Mouse (Mus musculus) liver, embryonic 11.5 days (tissue): ENCODE results near the gene Tbc1d1. TPM values are rescaled to one million over a fixed set of nuclear protein-coding genes. Genes with fewer than 3 reads are reported as not detected.
"Not testable (repeated sequence)": the region's sequence is repeated elsewhere in the genome, so short reads cannot be mapped to it uniquely, and the experiment has no call there.

Experiments used
- ATAC-seq: fragments of 200-750 bp; cut with Nextera tagmentation; replicated peaks from 2 replicates; pipeline ENCODE4 v1.8.0; 2017; ENCODE audit warnings: moderate number of reproducible peaks, mild to moderate bottlenecking, moderate TSS enrichment, moderate library complexity; ENCODE audit not compliant: low FRiP score
- DNase-seq: peaks from one replicate; pipeline ENCODE4 v3.0.0-alpha.2; 2017; ENCODE audit warnings: low spot score
- H3K27ac ChIP-seq: fragments of 300-500 bp; sonication (generic); 2 replicates; pipeline ENCODE4 v1.5.1; 2014; ENCODE audit warnings: mild to moderate bottlenecking, low read depth, low read length, control low read depth
- H3K27me3 ChIP-seq: fragments of 300-500 bp; sonication (generic); replicated peaks from 2 replicates; pipeline ENCODE4 v1.6.1; 2014; ENCODE audit warnings: low read length, mixed read lengths; ENCODE audit not compliant: control insufficient read depth, insufficient read depth
- H3K36me3 ChIP-seq: fragments of 300-500 bp; sonication (generic); 2 replicates; pipeline ENCODE4 v1.6.1; 2014; ENCODE audit warnings: mild to moderate bottlenecking, low read length, moderate library complexity, mixed read lengths; ENCODE audit not compliant: control insufficient read depth, insufficient read depth
- H3K4me1 ChIP-seq: fragments of 300-500 bp; sonication (generic); replicated peaks from 2 replicates; pipeline ENCODE4 v1.6.1; 2014; ENCODE audit warnings: low read length, mixed read lengths; ENCODE audit not compliant: control insufficient read depth, insufficient read depth
- H3K4me2 ChIP-seq: fragments of 300-500 bp; sonication (generic); 2 replicates; pipeline ENCODE4 v1.6.1; 2014; ENCODE audit warnings: mild to moderate bottlenecking, control low read depth, moderate library complexity
- H3K4me3 ChIP-seq: fragments of 300-500 bp; sonication (generic); 2 replicates; pipeline ENCODE4 v1.5.1; 2014; ENCODE audit warnings: low read depth, low read length, control low read depth
- H3K9ac ChIP-seq: fragments of 300-500 bp; sonication (generic); 2 replicates; pipeline ENCODE4 v1.6.1; 2014; ENCODE audit warnings: low read depth, low read length, control low read depth
- H3K9me3 ChIP-seq: fragments of 300-500 bp; sonication (generic); 2 replicates; pipeline ENCODE4 v1.6.1; 2016; ENCODE audit warnings: low read length, inconsistent platforms, mixed read lengths; ENCODE audit not compliant: control insufficient read depth
- WGBS: fragments of 180-500 bp; shearing (Covaris S2); extraction: QIAGEN DNeasy Blood & Tissue Kit; methylation state at CpG from one replicate; pipeline ENCODE4 v1.1.7; 2014; 5-methylcytosine and 5-hydroxymethylcytosine counted together
- polyA plus RNA-seq: library from polyadenylated mRNA; unstranded; fragments of >200 nt; fragmentation: Nextera tagmentation; extraction: Ambion mirVana; gene quantifications from 2 replicates; pipeline ENCODE4 v1.2.1, GENCODE M21; 2014

Tbc1d1 gene
- polyA plus RNA-seq, 1 experiment from 2014 or later: 25.6 TPM

DNA sequence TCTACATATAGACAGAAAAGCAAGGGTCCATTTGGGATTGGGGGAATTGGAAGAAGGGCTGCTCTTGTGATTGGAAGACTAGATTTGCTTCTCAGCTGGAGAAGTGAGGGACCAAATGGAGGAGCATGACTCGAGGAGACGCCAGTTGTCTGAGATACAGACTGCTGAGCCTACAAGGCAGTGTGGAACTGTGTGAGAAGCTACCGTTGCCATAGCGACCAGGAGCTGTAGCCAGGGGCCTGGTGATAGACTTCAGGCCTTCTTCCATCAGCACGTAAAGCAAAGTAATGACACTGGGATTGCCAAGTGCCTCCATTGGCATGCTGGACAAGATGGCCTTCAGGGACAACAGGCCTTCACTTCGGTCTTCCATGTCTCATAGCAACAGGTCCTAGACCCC lies 195.9 kb downstream of the Tbc1d1 start:
- H3K4me1 ChIP-seq: no peaks in the 10 kb centered on the region; the same call in 1 of the 2 replicates
- H3K36me3 ChIP-seq: no peaks in the 10 kb centered on the region; the same call in 1 of the 2 replicates
- H3K4me3 ChIP-seq: no peak overlapping the region
- no peak for DNase-seq
- H3K27me3 ChIP-seq: no peaks in the 10 kb centered on the region
- ATAC-seq: no peak
- H3K27ac ChIP-seq: no peak overlapping the region
- H3K9me3 ChIP-seq: no peaks in the 10 kb centered on the region
- 81% methylated on average over 6 of the region's 6 CpGs for WGBS
- H3K9ac ChIP-seq: no peak overlapping the region
- H3K4me2 ChIP-seq: no peak overlapping the region

DNA sequence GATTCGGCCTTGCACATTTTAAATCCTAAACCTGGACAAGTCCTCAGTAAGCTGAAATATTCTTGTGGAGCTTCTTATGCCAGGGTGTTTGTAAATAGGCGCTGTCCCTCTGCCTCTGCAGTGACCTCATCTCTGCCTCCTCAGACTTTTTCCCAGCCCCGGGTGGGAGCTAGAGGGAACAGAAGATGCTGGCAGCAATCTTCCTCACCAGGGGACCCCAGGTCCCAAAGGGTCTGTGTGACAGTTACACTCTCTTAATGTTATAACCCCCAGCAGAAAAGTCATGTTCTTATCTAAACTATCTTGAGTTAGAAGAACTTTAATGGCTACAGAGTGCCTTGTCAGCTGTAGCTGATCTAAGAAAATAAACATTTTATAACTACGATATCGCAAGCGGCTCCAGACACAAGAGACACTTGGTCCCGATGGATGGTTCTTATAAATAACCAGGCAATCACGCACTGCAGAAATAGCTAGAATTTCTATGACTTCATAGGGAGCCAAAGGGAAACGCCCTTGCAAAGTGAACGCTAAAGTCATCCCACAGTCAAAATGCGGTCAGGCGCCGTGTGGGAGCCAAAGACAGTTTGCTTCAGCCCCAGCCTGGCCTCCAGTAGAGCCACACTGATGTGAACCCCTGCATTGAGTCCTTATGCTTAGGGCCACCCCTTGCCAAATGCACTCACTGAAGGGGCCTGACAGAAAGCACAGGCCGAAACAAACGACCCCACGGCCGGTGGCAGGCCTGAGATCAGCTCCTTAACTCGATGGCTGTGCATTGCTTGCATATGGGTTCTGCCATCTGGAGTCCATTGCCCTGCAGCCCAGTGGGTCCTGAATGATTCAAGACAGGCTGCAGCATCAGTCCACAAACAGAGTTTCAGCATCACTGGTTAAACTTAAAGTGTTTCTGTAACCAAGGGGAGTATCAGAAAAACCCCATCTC lies 202.8 kb downstream of the Tbc1d1 start:
- DNase-seq: no peak
- H3K4me3 ChIP-seq: no peak overlapping the region

DNA sequence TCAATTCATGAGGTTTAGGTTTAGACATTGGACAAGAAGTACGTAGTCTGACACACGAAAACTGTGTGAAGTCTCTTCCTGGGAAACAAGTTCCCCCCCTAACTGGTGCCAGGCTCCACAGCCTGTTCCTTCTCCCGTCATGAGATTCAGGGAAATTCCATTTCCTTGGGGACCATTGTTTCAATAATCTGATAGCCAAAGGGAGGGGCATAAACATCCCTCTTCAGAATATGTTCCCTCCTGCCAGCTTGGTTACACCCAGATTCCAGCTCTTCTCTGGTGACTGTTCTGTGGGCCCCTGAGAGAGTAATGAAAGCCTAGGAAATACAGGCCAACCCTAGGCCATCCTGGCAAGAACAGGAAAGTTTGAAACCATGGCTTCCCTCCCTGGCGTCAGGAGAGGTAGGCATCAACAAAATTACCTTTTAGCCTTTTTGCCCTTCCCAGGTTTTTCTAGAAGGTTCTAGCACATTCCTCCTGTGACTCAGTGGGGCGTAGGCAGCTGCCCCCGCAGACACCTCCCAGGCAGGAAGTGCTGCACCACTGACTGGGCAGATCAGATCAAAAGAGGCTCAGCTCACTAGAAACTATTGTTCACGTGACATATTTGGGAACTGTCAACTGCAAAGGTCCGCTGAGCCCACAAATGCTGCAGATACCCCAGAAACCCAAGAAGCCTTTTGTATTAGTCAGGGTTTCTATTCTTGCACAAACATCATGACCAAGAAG lies 204.2 kb downstream of the Tbc1d1 start:
- H3K27ac ChIP-seq: no peak overlapping the region
- H3K4me3 ChIP-seq: no peak overlapping the region
- H3K4me1 ChIP-seq: peaks cover 18% of the 10 kb centered on the region
- H3K27me3 ChIP-seq: no peaks in the 10 kb centered on the region
- H3K9me3 ChIP-seq: no peaks in the 10 kb centered on the region
- H3K9ac ChIP-seq: no peak overlapping the region
- no peaks in the 10 kb centered on the region for H3K36me3 ChIP-seq
- 58% methylated on average over 8 of the region's 8 CpGs for WGBS
- H3K4me2 ChIP-seq: no peak overlapping the region
- DNase-seq (no peak), ATAC-seq (peak; percentile 66)

More for the DNA sequence above, 202.8 kb downstream of the Tbc1d1 start:
- 71% methylated on average over 18 of the region's 18 CpGs for WGBS
- no peaks in the 10 kb centered on the region for H3K9me3 ChIP-seq
- H3K27ac ChIP-seq: no peak overlapping the region
- H3K36me3 ChIP-seq: no peaks in the 10 kb centered on the region
- no peak overlapping the region for H3K9ac ChIP-seq
- peaks cover 7% of the 10 kb centered on the region for H3K4me1 ChIP-seq
- no peak overlapping the region for H3K4me2 ChIP-seq
- ATAC-seq: no peak
- no peaks in the 10 kb centered on the region for H3K27me3 ChIP-seq

DNA sequence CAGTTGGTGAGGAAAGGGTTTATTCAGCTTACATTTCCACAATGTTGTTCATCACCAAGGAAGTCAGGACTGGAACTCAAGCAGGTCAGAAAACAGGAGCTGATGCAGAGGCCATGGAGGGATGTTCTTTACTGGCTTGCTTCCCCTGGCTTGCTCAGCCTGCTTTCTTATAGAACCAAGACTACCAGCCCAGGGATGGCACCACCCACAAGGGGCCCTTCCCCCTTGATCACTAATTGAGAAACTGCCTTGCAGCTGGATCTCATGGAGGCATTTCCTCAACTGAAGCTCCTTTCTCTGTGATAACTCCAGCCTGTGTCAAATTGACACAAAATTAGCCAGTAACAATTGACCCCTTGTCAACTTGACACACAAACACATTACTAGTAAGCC lies 204.8 kb downstream of the Tbc1d1 start:
- DNase-seq, H3K4me2 ChIP-seq, ATAC-seq, H3K9ac ChIP-seq, H3K4me3 ChIP-seq, H3K27ac ChIP-seq, H3K9me3 ChIP-seq, H3K36me3 ChIP-seq, H3K27me3 ChIP-seq: not testable (repeated sequence)
- peaks cover 24% of the 10 kb centered on the region for H3K4me1 ChIP-seq

DNA sequence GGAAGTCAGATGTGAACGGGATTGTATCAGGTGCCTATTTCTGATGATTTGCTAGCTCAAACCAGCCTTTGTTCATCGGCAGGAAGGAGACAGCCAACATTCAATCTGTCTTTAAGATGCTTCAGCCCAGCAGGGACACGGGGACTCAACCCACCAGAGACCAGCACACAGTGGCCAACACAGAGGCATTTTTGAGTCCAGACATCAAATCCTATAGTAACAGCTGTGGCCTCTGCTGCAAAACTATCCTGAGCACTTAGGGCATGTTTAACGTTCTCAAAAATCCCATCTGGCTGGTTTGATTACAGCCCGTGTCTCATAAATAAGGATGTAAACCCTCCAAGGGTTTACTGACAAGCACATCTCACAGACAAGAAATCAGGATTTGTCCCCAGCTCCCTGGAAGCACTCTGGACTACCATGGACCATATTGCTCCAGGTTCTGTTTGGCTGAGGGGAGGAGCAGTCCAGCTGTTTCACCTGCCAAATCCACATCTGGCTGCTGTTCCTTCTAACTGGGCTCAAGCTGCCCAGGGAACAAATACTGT lies 207.8 kb downstream of the Tbc1d1 start:
- Histone ChIP-seq H3K4me3 (no peak overlapping the region), H3K27ac (no peak overlapping the region), H3K9me3 (no peaks in the 10 kb centered on the region), H3K4me2 (no peak overlapping the region; the same call in 1 of the 2 replicates), H3K4me1 (peaks cover 24% of the 10 kb centered on the region), H3K36me3 (no peaks in the 10 kb centered on the region), H3K27me3 (no peaks in the 10 kb centered on the region), H3K9ac (no peak overlapping the region)
- DNase-seq (no peak), ATAC-seq (no peak)
- WGBS: 73% methylated on average over 5 of the region's 5 CpGs

DNA sequence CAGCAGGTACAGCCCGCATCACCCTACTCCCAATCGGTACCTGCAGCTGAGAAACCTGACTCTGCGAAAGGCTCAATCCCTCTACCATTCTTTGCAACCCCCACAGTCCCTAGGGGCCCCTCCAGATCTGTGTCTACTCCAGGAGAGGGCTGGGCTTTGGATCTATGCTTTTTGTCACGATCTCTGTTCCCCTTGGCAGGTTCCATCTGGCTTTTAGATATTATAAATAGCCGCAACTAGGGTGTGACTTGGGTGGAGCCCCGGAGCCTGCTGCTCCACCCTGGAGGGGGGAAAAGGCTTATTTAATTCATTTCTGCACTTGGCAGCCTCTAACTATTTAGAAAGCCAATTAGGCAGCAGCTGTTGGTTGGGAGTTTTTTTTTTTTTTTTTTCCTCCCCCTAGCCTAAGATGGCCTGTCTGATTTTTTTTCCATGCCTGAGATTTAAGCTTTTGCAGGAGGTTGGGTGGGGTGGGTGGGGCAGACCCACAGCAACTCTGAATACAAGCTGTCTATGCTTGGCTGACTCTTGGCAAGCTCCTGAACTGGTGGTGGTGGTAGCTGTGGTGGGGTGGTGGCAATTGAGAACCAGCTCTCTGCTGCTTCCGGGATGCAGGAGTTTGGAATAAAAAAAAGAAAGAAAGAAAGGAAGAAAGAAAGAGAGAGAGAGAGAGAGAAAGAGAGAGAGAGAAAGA lies 208.5 kb downstream of the Tbc1d1 start:
- Histone ChIP-seq H3K27ac (no peak overlapping the region), H3K4me2 (peak overlapping the region; percentile 20; the same call in 1 of the 2 replicates), H3K9me3 (no peaks in the 10 kb centered on the region), H3K4me3 (no peak overlapping the region), H3K9ac (no peak overlapping the region), H3K4me1 (peaks cover 24% of the 10 kb centered on the region), H3K36me3 (no peaks in the 10 kb centered on the region), H3K27me3 (no peaks in the 10 kb centered on the region)
- no peak for DNase-seq
- WGBS: 56% methylated on average over 7 of the region's 7 CpGs
- peak; percentile 62 for ATAC-seq

DNA sequence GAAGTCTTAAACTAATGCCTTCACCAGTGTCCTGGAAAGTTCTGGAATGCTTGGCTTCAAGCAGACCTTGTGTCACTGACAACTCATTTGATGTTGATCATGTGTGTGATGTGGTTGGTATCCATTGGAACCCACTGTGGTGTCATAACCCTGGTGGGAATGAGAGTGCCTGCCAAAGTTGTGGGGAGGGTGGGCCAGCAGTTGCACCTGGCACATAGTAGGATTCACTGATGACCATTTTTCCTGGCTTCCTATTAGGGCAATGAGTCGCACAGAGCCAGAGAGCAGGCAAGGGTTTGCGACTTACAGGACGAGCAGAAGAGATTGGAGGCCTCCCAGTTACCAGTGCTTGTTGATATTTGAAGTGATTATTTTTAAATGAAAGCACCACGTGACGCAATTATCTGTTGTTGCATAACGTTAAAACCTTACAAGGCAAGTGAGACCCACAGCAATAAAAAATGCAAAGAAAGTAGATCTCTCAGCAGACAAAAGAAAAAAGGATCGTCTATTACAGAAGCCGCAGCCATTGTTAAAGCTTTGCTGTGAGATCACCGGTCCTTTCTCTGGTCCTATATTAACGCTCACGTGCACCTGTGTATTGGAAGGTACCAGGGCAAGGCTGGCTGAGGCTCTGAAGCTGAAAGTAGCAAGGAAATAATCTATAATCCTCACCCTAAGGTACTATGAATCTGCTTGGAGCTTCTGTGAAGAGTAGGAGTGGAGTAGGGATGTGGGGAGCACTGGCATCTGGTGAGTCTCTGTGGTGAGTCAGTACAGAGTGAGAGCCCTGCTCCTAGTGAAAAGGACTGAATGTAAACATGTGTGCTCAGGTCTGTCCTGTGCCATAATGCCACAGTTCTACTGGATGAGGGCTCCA lies 209.3 kb downstream of the Tbc1d1 start:
- DNase-seq (no peak), ATAC-seq (no peak)
- Histone ChIP-seq H3K36me3 (no peaks in the 10 kb centered on the region), H3K4me3 (no peak overlapping the region), H3K9ac (no peak overlapping the region), H3K27ac (no peak overlapping the region), H3K9me3 (no peaks in the 10 kb centered on the region), H3K27me3 (no peaks in the 10 kb centered on the region), H3K4me1 (peaks cover 19% of the 10 kb centered on the region), H3K4me2 (no peak overlapping the region; the same call in 1 of the 2 replicates)
- WGBS: 83% methylated on average over 11 of the region's 11 CpGs
